Mouse (Mus musculus) liver, embryonic 16.5 days (tissue): ENCODE data around the gene Ralb. TPM values are rescaled to one million over a fixed set of nuclear protein-coding genes. Genes with fewer than 3 reads are reported as not detected.

Experiments
- ATAC-seq: fragments of 200-750 bp; cut with Nextera tagmentation; 2 replicates; pipeline ENCODE4 v1.8.0; 2017; ENCODE audit warnings: low read depth, mild to moderate bottlenecking, moderate number of reproducible peaks, moderate library complexity
- H3K27ac ChIP-seq: fragments of 300-500 bp; sonication (generic); 2 replicates; pipeline ENCODE4 v1.5.1; 2014; ENCODE audit warnings: mild to moderate bottlenecking, low read length
- H3K27me3 ChIP-seq: fragments of 300-500 bp; sonication (generic); 2 replicates; pipeline ENCODE4 v1.6.1; 2014; ENCODE audit warnings: low read depth, low read length, mixed read lengths; ENCODE audit not compliant: control insufficient read depth, insufficient read depth
- H3K36me3 ChIP-seq: fragments of 300-500 bp; sonication (generic); 2 replicates; pipeline ENCODE4 v1.6.1; 2014; ENCODE audit warnings: mild to moderate bottlenecking; ENCODE audit not compliant: control insufficient read depth, insufficient read depth
- H3K4me1 ChIP-seq: fragments of 300-500 bp; sonication (generic); 2 replicates; pipeline ENCODE4 v1.6.1; 2014; ENCODE audit warnings: low read depth, low read length, mixed read lengths; ENCODE audit not compliant: control insufficient read depth
- H3K4me2 ChIP-seq: fragments of 300-500 bp; sonication (generic); 2 replicates; pipeline ENCODE4 v1.6.1; 2014; ENCODE audit warnings: low read depth, low read length, mixed read lengths
- H3K4me3 ChIP-seq: fragments of 300-500 bp; sonication (generic); 2 replicates; pipeline ENCODE4 v1.5.1; 2014; ENCODE audit warnings: low read depth, mild to moderate bottlenecking, low read length
- H3K9ac ChIP-seq: fragments of 300-500 bp; sonication (generic); 2 replicates; pipeline ENCODE4 v1.6.1; 2014; ENCODE audit warnings: low read depth, low read length
- H3K9me3 ChIP-seq: fragments of 300-500 bp; sonication (generic); replicated peaks from 2 replicates; pipeline ENCODE4 v1.6.1; 2016; ENCODE audit warnings: low read length; ENCODE audit not compliant: control insufficient read depth
- WGBS: fragments of 180-500 bp; shearing (Covaris S2); extraction: QIAGEN DNeasy Blood & Tissue Kit; methylation state at CpG from one replicate; pipeline ENCODE4 v1.1.7; 2014; ENCODE audit not compliant: insufficient replicate concordance; 5-methylcytosine and 5-hydroxymethylcytosine counted together
- polyA plus RNA-seq: library from polyadenylated mRNA; unstranded; fragments of >200 nt; fragmentation: Nextera tagmentation; extraction: Ambion mirVana; gene quantifications from 2 replicates; pipeline ENCODE4 v1.2.1, GENCODE M21; 2015

Gene Ralb
- polyA plus RNA-seq, 1 experiment from 2014 or later: 40.5 TPM

DNA sequence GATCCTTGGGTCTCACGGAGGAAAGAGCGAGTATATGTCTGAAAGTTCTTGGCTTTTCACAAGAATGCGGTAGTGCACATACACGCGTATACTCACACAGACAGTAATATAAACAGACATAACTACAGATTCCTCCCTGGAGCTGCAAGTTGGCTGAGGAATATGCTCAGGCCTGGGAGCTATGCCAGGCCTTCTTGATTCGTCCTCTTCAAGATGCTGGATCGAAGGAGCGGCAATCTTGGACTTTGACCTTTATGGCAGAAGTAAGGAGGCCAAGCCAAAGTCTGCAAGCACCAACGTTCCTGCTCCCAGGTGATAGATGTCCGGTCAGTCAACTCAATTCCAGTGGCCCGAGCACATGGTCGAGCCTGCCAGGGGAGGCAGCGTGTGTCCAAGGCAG, 26.3 kb upstream of the Ralb start:
- H3K4me3 ChIP-seq: no peak overlapping the region
- no peak overlapping the region for H3K4me2 ChIP-seq
- no peak for ATAC-seq
- 0 out of 2 replicates have a peak, but pooled peaks cover 2% of the 10 kb centered on the region for H3K9me3 ChIP-seq
- H3K36me3 ChIP-seq: peaks cover 20% of the 10 kb centered on the region; the same call in 1 of the 2 replicates
- H3K27ac ChIP-seq: no peak overlapping the region
- WGBS: 79% methylated on average over 13 of the region's 13 CpGs
- H3K4me1 ChIP-seq: peaks cover 8% of the 10 kb centered on the region
- no peak overlapping the region for H3K9ac ChIP-seq
- H3K27me3 ChIP-seq: no peaks in the 10 kb centered on the region

DNA sequence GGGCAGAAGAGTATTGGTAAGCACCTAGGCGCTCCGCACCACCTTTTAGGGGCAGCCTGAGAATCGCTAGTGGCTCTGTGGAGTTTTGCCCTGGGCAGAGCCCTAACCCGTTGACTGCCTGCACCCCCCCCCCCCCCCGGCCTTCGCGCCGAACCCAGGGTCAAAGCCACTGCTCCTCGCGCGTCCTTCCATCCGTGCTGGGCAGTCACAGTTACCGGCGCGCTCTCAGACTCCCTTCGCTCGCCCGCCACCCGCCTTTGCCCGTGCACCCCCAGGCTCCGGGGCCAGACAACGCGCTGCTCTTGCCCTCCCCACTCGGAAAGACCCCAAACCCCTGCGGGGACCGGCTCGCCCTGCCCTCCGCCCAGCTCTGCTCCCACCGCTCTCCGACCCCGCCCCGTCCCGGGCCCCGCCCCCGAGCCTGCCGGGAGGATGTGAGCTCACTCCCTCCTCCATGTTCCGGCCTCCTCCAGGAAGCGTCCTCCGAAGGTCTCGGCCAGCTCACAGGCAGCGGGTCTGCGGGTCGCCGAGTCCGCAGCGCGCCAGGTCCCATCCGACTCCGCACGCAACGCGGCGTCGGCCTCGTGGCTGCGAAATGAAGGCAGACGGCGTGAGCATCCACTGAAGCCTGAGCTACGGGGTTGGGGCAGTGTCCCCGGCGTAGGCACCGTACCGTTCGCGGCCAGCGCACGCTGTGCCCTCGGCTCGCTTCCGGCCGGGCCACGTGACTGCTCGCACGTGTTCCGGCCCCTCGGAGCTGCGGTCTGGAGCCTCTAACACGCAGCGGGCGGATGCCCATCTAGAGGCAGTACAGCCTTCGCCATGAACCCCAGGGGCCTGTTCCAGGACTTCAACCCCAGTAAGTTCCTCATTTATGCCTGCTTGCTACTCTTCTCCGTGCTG, 21.3 kb upstream of the Ralb start, which contains the start of gene Tmem185b:
Gene Tmem185b, plus strand, starts transcription at position 472 of the 903 bp plus-strand sequence.
- H3K4me2 ChIP-seq: peak within 1 kb of the TSS; percentile 85
- peak within 1 kb of the TSS; percentile 81 for H3K27ac ChIP-seq
- H3K27me3 ChIP-seq: no peaks in the 10 kb centered on the region
- peak within 1 kb of the TSS; percentile 71 for H3K9ac ChIP-seq
- peaks cover 20% of the 10 kb centered on the region; the same call in 1 of the 2 replicates for H3K36me3 ChIP-seq
- H3K4me3 ChIP-seq: peak within 1 kb of the TSS; percentile 72
- H3K9me3 ChIP-seq: 0 out of 2 replicates have a peak, but pooled peaks cover 2% of the 10 kb centered on the region
- ATAC-seq: peak; percentile 90
- 1% methylated on average over 72 of the region's 82 CpGs for WGBS
- peaks cover 20% of the 10 kb centered on the region for H3K4me1 ChIP-seq

DNA sequence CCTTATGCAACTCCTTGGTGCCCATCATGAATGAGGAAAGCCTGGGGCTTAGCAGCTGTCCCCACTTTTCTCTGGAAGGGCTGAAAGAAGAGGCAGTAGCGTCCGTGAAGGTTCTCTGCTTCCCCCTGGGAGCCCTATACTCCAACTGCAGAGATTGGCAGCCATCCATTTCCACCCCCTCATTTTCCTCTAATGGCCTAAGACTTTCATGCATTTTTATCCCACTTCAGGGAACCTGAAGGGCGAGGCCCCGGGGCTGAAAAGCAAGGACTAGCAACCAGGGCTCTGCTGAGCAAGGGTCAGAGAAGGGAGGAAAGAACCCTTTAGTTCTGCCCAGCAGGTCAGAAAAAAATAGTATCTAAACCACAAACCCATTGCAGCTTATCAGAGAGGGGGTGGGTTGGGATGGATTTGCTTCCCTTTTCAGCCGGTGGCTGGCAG, 20.4 kb upstream of the Ralb start:
- peak overlapping the region; percentile 85 for H3K4me2 ChIP-seq
- no peak overlapping the region; the same call in 1 of the 2 replicates for H3K27ac ChIP-seq
- H3K9me3 ChIP-seq: 0 out of 2 replicates have a peak, but pooled peaks cover 2% of the 10 kb centered on the region
- no peak for ATAC-seq
- H3K27me3 ChIP-seq: no peaks in the 10 kb centered on the region
- peak overlapping the region; percentile 72 for H3K4me3 ChIP-seq
- H3K4me1 ChIP-seq: peaks cover 20% of the 10 kb centered on the region
- peak overlapping the region; percentile 71; the same call in 1 of the 2 replicates for H3K9ac ChIP-seq
- WGBS: 11% methylated on average over 5 of the region's 5 CpGs
- peaks cover 20% of the 10 kb centered on the region; the same call in 1 of the 2 replicates for H3K36me3 ChIP-seq

DNA sequence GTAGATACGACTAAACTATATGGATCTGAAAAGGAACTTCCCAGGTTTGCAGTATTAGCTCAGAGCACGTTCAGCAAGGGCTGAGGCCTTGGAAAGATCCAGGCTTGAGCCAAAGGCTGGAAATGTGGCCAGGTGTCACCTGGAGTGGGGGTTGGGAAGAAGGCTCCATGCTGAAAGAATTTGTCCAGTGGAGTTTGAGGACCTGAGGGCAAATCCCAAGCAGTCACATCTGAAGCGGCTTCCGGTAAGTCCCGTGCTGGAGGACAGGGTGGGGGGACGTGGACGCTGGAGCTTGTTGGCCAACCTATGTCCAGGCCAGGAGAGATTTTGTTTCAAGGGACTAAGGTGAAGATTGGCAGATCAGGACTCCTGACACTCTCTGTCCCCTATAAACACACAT, 19.2 kb upstream of the Ralb start:
- Histone ChIP-seq H3K4me3 (no peak overlapping the region), H3K36me3 (peaks cover 17% of the 10 kb centered on the region; the same call in 1 of the 2 replicates), H3K4me1 (peaks cover 20% of the 10 kb centered on the region), H3K4me2 (no peak overlapping the region), H3K9me3 (no peaks in the 10 kb centered on the region), H3K27me3 (no peaks in the 10 kb centered on the region), H3K9ac (no peak overlapping the region), H3K27ac (no peak overlapping the region)
- whole genome bisulfite sequencing: 80% methylated on average over 7 of the region's 7 CpGs
- ATAC-seq: no peak

DNA sequence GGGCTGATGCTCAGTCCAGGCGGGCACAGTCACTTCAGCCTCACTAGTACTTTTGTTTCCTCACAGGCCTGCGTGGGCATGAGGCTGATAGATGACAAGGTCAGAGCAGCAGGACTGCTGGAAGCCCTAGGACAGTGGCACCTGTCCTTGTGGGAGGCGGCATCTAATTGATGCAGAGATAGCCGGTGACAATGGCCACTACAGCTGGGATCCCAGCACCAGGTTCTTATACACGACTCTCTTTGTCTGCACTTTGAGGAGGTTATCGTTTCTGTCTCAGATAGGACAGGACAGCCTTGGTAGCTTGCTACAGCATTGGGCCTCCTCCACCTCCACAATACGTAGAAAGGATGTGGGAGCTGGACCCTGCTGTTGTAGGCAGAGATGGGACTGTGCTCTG, 18.8 kb upstream of the Ralb start:
- WGBS: 67% methylated on average over 7 of the region's 7 CpGs
- Histone ChIP-seq H3K9me3 (no peaks in the 10 kb centered on the region), H3K27me3 (no peaks in the 10 kb centered on the region), H3K27ac (no peak overlapping the region), H3K4me3 (no peak overlapping the region), H3K9ac (no peak overlapping the region), H3K4me2 (no peak overlapping the region), H3K36me3 (peaks cover 12% of the 10 kb centered on the region; the same call in 1 of the 2 replicates), H3K4me1 (peaks cover 20% of the 10 kb centered on the region)
- no peak for ATAC-seq

DNA sequence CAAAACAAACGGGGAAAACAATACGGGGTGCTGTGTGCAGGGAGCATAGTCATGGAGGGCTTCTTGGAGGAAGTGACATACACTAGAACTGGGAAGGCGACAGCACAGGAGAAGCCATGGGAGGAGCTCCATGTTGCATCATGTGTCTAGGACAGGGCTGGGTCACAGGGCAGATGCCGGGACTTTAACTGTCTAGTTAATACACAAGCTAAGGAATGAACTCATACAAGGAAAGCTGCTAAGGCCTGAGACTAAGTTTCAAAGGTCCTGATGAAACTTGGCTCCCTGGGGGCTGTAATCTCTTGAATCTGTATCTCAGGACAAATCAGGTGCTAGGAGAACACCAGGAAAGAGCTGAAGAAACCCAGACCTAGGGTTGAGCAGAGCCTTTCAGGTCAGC, 18.1 kb upstream of the Ralb start:
- H3K4me1 ChIP-seq: peaks cover 20% of the 10 kb centered on the region
- H3K9me3 ChIP-seq: no peaks in the 10 kb centered on the region
- H3K4me3 ChIP-seq: no peak overlapping the region
- no peaks in the 10 kb centered on the region for H3K27me3 ChIP-seq
- peak; percentile 40; the same call in 1 of the 2 replicates for ATAC-seq
- peak overlapping the region; percentile 53 for H3K27ac ChIP-seq
- 59% methylated on average over 4 of the region's 4 CpGs for WGBS
- no peak overlapping the region for H3K9ac ChIP-seq
- H3K36me3 ChIP-seq: peaks cover 9% of the 10 kb centered on the region; the same call in 1 of the 2 replicates
- H3K4me2 ChIP-seq: no peak overlapping the region

DNA sequence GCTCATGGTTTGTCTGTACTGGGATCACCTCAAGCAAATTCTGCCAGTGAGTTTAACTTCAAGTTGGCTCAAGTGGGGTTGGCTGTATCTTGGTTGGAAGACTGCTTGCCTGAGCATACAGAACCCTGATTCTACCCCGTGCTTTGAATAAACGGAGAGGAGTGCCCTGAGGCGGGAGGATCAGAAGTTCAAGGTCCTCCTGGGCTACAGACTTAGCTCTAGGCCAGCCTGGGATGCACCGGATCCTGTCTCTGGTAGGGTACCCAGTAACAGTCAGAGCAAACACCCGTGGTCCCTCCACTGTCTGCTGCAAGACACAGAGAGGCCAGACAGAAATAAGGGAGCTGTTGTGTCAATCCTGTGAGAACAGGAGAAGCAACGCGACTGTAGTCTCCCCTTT, 17.1 kb upstream of the Ralb start:
- no peaks in the 10 kb centered on the region for H3K27me3 ChIP-seq
- H3K4me3 ChIP-seq: no peak overlapping the region
- WGBS: 63% methylated on average over 7 of the region's 7 CpGs
- no peak overlapping the region for H3K27ac ChIP-seq
- H3K9me3 ChIP-seq: no peaks in the 10 kb centered on the region
- H3K4me2 ChIP-seq: no peak overlapping the region
- H3K36me3 ChIP-seq: no peaks in the 10 kb centered on the region
- no peak for ATAC-seq
- no peak overlapping the region for H3K9ac ChIP-seq
- H3K4me1 ChIP-seq: peaks cover 18% of the 10 kb centered on the region

DNA sequence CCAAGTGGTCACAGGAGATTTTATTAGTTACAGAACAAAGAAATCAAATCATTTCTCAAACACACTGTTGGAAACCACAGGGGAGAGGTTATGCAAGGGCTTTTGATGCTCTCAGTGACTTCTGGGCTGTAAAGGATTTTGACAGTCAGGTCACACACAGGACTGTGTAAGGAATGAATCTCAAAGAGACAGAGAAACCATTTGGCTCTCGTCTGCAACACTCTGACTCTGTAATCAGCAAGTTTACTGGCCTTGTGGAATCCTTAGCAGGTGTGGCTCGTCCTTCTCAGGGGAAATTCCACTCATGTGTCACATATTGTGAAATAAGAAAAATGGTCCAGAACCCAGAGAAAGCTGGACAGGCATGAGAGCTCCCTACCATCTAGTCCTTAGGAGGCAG, 16.4 kb upstream of the Ralb start:
- no peaks in the 10 kb centered on the region for H3K36me3 ChIP-seq
- H3K27ac ChIP-seq: no peak overlapping the region
- 43% methylated on average over 2 of the region's 2 CpGs for WGBS

DNA sequence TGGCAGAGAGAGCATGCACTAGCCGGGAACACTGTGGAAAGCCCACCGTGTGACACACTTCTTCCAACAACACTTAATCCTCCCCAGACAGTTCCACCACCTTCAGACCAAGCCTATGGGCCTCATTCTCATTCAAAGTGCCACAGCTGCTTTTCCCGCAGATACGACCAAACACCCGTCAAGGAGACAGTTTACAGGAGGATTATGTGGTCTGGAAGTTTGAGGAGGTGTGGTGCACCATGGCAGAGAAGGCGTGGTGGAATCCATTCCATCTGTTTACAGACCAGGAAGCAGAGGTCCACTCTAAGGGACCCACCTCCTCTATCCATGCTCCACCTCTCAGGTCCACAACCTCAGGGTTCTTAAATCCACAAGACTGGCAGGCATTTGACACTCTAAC, 14.7 kb upstream of the Ralb start:
- no peak for ATAC-seq

More for the DNA sequence above, 16.4 kb upstream of the Ralb start:
- no peak for ATAC-seq
- H3K27me3 ChIP-seq: no peaks in the 10 kb centered on the region
- peaks cover 12% of the 10 kb centered on the region for H3K4me1 ChIP-seq
- H3K9ac ChIP-seq: no peak overlapping the region
- H3K4me3 ChIP-seq: no peak overlapping the region
- H3K9me3 ChIP-seq: no peaks in the 10 kb centered on the region
- no peak overlapping the region for H3K4me2 ChIP-seq

More for the DNA sequence above, 14.7 kb upstream of the Ralb start:
- no peak overlapping the region for H3K27ac ChIP-seq
- no peaks in the 10 kb centered on the region for H3K27me3 ChIP-seq
- H3K9me3 ChIP-seq: no peaks in the 10 kb centered on the region
- no peaks in the 10 kb centered on the region for H3K36me3 ChIP-seq
- 61% methylated on average over 6 of the region's 6 CpGs for WGBS
- H3K4me1 ChIP-seq: peaks cover 4% of the 10 kb centered on the region
- no peak overlapping the region for H3K4me2 ChIP-seq
- H3K4me3 ChIP-seq: no peak overlapping the region
- no peak overlapping the region for H3K9ac ChIP-seq
